Mouse (Mus musculus) T-cell, adult 2 months (primary cell): ENCODE results near the gene Dennd2c.

Experiments used
- DNase-seq: peaks from one replicate; pipeline ENCODE4 v3.0.0; 2022; ENCODE audit warnings: low spot score

The Dennd2c gene

DNA sequence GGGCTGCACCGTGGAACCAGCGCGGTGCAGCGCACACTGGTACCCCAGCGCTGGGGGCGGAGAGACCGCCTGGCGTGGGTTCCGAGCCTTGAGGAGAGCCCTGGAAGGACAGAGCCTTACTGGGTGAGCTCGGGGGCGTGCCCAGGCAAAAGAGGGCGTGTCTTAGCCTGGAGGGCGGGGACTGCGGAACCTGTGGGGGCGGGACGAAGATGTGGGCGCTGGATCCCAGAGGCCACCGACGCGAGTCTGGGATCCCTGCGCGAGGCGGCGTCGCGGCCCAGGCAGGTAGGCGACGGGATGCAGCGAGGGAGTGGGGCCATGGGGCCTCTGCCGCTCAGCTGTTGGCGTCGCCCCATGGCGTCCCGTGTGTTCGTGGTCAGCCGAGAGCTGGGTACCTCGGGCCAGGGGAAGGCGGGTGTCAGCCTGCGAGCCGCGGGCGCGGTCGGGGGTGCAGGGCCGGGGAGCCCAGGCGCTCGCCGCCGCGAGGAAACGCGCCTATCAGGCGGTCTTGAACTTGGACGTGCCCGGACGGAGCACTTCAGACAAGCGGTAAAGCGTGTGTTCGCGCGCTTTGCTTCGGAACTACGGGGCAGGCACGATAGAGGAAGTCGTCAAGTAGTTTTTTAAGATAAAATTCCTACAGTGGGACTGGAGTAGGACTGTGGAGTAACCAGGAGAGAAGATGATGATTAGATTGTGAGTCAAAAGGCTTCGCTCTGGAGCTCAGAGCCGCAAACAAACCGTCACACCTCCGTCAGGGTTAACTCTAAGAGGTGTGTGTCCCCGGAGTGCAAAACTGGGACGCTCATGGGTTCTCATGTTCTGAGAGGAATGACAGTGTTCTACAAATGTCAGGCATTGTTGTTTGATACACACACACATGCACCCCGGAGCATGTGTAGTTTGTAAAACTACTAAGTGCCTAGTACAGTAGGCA, at the start of gene Dennd2c:
TSS of gene Dennd2c (plus strand) at position 151 of the 937 bp plus-strand sequence.
- DNase-seq = peak; percentile 87

DNA sequence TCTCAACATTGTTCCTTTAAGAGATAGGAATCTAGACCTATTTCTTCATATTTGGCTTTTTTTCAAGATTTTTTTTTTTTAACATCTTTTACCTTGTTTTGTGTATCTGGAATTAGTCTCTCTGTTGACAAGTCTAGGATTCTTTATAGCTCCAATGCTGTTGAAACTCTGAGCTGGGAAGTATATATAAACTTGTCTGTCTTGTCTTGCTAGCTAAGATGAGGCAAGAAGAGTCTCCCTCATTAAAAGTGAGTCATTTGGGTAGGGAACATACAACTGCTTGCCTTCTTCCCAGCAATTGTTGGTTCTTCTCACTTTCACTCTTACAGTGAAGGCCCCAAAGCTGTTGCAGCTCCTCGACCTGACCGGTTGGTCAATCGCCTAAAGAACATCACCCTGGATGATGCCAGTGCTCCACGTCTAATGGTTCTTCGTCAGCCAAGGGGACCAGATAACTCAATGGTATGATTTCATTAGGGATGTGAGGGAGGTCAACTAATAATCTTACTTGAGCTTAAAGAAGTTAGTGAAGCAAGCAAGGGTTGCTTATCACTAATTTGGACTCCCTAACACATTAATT, 46.3 kb upstream of the Dennd2c start:
- no peak for DNase-seq

DNA sequence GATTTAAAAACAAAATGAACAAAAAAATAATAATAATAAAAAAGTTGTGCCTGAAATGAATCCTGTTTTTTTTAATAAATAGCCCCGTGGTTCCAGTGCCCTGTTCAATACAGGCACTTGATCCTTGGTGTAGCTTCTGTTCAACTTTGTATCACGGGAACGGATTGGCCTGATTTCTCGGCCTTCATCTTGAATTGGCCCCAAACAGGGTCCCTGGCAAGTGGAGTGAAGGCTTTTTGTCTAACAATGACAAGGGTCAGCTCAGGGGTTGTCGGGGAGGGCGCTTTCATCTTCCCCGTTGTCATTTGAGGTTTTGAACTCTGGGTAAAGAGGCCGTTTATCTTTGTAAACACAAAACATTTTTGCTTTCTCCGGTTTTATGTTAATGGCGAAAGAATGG, 44.7 kb upstream of the Dennd2c start:
- no peak for DNase-seq

DNA sequence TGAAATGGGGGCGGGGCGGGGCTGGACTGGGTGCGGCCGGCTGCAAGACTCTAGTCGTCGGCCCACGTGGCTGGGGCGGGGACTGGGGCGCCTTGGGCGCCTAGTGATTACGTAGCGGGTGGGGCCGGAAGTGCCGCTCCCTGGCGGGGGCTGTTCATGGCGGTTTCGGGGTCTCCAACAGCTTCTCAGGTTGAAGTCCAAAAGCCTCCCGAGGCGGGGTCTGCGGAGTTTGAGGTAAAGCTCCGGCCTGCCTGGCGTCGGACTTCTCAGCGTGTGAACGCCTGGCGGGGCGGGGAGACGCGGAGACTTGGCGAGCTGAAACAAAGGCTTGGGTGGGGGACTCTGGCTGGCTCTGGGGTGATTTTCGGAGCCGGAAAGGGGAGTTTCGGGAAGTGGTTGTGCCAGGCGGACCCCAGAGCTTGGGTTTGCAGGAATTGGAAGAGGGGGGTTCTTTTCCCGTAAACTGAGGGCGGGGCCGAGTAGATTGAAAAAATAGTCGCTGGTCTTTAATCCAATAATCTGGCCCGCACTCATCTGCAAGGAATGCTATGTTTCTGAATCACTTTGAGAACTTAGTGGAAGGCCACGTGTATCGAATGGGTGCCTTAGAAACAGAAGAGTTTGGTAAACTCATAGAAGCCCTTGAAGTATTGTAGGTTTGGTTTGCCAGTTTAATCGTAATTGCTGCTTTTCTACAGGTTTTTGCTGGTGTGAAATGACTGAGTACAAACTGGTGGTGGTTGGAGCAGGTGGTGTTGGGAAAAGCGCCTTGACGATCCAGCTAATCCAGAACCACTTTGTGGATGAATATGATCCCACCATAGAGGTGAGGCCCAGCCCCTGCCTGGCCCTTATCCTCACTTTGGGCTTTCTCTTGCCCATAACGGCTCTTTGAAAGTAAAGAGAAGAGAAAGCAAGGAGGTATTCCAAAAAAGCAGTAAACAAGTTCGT, 43.9 kb upstream of the Dennd2c start, which contains the start of gene Nras:
TSS of gene Nras (plus strand) at position 79 of the 951 bp plus-strand sequence.
- DNase-seq = peak; percentile 94

DNA sequence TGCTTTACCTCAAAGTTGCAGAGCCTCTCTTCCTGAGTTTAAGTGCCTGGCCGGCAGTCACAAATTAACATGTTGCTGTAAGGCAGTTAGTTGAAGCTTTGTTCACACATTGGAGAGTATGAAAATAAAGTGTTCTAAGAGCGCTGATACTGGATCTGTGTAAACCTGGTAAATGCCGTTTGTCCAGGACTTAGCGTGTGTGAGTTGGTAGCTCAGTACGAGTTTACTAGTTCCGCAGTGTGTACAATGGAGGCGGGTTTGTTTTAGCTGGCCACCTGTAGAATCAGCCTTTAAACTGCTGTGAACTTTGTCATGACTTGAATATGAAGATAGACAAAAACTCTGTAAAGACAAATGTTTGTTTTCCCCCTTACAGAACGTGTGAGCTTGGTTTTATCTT, 35.5 kb upstream of the Dennd2c start:
- no peak for DNase-seq

DNA sequence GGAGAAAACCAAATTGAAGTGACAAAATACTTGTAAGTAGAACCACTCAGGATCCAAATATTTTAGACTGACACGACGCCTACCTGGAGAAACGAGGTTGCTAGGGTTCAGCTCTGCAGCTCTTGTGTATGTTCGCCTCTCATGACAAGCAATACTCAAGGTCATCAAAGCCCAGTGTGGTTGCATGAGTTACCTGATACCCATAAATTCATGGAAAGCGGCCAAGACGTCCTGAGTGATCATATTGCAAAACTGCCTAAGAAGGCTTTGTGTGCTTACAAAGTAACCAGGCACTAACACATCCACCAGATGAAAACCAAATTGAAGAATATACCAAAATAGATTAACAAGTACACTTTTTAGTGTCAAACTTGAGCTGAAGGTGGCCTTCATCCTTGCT, 33.4 kb upstream of the Dennd2c start:
- no peak for DNase-seq

DNA sequence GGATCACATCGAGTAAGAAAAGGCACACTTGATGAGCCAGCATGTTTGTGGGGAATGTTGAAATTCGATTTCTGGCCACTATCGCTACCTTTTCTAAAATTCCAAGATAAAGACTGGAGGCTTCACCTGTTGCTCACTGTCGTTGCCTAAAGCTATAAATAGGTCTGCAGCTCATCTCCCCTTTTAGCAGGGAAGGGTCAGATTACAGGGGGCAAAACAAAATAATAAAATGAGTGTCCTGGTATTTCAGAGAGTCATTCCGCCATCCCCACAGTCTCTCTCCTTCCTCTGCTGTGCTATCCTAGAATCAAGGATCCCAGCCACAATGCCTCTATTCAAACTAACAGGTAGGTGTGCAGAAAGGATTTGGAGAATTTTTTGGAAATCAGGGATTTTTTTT, 28.6 kb upstream of the Dennd2c start, which contains the start of gene Ampd1:
TSS of gene Ampd1 (plus strand) at position 244 of the 400 bp plus-strand sequence.
- DNase-seq = no peak

DNA sequence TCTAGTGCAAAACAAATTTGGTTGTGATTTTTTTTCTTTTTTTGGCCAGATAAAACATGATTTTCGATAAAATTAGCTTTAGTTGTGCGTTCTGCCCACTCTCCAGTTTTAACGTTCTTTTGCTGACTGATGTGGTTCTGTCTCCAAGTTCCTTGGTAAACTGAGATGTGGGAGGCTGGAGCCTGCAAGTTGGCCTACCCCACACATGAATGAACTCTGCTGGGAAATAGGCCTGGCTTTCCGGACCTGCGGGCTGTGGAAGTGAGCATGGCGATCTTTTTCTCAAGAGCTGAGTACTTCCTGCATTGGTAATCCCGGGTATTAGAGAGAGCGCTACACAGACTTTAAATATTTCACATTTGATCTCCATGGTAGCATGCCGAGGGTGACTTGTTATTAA, 26.5 kb upstream of the Dennd2c start:
- no peak for DNase-seq

- no peak for DNase-seq
These were observed 25.9 kb upstream of the Dennd2c start for GRCm38 (mm10) chr3:103076476-103076875.

GRCm38 (mm10) chr3:103079301-103079700, 23.1 kb upstream of the Dennd2c start:
- DNase-seq = no peak

GRCm38 (mm10) chr3:103081051-103081450, 21.4 kb upstream of the Dennd2c start:
- no peak for DNase-seq

DNA sequence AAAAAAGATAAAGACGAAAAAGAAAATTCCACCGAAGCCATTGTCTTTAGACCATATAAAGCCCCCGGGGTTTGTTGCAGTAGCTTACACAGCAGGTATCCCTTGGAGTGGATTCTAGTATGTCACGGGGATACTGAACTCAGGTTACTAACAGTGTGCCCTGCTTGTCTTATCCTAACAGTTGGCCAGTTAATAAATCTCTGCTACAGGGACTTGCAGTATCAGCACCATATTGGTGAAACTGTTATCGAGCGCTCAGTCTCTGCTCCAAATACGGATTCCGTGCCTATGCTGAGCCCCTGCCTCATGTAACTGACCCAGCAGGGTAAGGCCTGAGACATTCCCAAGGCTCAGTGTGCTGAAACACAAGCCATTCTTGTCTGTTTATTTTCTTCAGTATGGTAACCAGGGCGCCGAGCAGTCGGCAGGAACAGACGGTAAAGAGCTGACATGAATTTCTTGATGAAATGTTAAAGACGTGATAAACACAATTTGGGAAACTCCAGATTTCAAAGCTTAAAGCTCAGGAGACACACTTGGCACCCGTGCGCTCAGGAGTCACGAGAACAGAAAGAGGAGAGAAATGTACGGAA, 20.4 kb upstream of the Dennd2c start:
- no peak for DNase-seq

GRCm38 (mm10) chr3:103082761-103083160, 19.6 kb upstream of the Dennd2c start:
- DNase-seq = no peak

GRCm38 (mm10) chr3:103085986-103086385, 16.4 kb upstream of the Dennd2c start:
- DNase-seq = no peak

DNA sequence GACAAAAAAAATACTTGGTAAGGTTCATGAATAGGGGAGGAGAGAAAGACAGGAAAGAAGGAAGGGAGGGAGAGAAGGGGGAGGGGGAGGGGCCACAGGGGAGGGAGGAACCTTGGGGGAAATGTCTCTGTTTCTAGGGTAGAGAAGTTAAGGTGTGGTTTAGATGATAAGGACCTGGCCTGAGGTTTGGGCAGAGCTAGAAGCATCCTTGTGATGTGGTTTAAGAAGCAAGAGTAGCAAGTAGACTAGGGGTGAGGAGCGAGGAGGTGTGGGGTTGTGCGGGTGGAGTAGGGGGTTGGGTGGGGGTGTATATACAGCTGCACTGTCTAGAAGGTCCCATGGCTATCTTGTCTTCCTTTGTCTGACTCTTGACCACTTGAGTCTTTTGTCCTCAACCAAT, 10.7 kb upstream of the Dennd2c start:
- DNase-seq = peak; percentile 55

DNA sequence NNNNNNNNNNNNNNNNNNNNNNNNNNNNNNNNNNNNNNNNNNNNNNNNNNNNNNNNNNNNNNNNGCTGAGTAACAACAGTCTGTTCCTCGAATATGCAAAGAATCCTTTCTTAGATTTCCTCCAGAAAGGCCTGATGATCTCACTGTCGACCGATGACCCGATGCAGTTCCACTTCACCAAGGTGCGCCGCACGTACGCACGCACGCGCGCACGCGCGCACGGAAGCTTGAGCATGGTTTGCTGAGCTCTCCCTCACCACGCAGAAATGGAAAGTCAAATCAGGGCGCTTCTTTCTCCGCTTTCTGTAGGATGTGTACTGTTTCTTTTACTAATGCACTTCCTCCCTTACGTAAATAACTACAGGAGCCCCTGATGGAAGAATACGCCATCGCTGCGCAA, 3.7 kb upstream of the Dennd2c start:
- DNase-seq = peak; percentile 29

DNA sequence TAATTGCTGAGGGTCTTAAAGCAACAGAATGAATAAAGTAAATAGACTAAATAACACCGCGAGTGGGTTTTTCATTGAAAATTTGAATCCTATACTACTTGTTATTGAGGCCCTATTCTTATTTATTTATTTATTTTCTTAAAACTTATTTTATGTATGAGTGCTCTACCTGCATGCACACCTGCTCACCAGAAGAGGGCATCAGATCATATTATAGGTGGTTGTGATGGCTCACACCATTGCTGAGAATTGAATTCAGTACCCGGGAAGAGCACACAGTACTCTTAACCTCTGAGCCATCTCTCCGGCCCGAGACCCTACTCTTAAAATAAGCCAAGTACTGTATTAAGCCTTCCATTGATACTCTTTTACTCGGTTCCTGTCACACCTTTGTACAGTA, 2.7 kb upstream of the Dennd2c start:
- DNase-seq = peak; percentile 19

DNA sequence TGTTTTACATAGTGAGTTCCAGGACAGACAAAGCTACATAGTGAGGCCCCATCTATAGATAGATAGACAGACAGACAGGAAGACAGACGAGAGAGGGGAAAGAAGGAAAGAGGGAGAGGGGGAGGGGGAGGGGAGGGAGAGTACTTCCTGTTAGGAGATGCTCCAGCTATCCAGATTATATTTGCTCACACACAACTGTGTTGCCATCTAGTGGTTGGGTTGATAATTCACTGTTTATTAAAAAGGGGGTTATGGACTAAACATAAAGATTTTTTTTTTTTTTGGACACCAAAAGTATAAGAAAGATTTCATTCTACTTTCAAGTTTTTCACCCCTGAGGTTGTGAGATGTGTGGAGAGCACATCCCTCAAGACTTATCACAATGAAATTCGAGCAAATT, 1.7 kb upstream of the Dennd2c start:
- DNase-seq = no peak

DNA sequence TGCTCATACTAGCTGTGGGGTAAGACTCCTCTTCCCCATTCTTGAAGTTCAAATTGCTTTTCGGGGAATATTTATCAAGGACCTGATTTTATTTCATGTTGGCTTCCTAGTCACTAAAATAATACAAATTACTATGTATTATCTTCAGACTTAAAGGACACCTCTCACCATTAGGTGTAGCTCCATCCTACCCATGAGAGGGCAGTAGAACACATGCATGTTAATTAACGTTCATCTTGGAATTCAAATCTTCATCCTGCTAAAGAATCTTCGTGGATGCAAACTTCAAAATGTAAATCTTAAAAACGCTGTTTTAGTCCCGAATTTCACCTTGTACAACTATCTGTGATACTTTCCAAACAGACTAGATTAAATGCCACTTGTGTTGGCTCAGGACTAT, 1.2 kb upstream of the Dennd2c start:
- DNase-seq = no peak

DNA sequence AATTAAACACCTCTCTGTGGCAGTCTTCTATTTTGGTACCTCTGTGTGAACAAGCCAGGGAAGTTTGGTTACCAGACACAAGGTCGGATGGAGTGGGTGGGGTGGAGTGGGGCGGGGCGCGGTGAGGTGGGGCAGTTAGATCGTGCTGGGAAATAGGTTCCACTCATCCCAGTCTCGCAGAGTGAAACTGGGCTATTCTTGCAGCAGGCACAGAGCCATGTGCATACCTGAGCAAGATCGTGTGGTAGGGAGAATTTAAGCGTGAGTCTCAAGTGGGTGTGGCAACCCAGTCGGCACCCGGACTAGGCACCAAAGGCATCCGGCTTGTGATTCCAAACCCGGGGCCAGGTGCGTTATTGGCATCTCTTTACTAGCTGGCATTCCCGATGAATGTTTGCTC, 495 bp upstream of the Dennd2c start:
- DNase-seq = no peak

- no peak for DNase-seq
These were observed 5.3 kb downstream of the Dennd2c start for GRCm38 (mm10) chr3:103107565-103108240.
